Mouse (Mus musculus): ENCODE measurements around the gene Stk38l. TPM values are rescaled to one million over a fixed set of nuclear protein-coding genes. Genes with fewer than 3 reads are reported as not detected.
"Not testable (repeated sequence)": the region's sequence is repeated elsewhere in the genome, so short reads cannot be mapped to it uniquely, and the experiment has no call there.

Stk38l gene
- polyA plus RNA-seq, 1 experiment: 7.4 TPM

DNA sequence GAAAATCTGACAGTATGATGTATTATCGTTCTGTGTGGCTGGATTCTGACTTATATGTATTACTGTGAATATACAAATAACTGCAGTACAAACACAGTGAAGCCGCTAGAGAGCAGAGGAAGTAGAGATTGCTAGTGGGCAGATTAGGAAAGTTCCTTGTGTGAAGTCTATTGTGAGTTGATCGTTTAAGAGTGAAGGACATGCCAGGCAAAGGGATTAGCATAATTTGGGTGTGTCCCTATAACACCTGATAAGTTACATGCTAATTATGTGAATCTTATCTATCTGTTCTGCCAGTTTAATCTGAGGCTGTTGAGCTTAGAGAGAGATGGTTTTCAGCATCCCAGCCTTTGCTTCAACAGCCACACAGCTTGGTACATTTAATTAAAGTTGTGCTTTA, 7.4 kb downstream of the Stk38l start:
- no peak overlapping the region for H3K4me3 ChIP-seq (ENCODE audit: insufficient read depth, low read length)
- no peak overlapping the region for H3K27ac ChIP-seq (ENCODE audit: insufficient read depth, low read depth, low read length)
- TF ChIP-seq CTCF (IDR thresholded peaks at IDR 0.05; ENCODE audit: low read depth, low read length): no peak
- no peak for TF ChIP-seq POLR2A (IDR thresholded peaks at IDR 0.05; ENCODE audit: borderline replicate concordance, low read depth, low read length)
- peaks cover 42% of the 10 kb centered on the region for H3K4me1 ChIP-seq (ENCODE audit: control insufficient read depth, insufficient read depth, low read length)

DNA sequence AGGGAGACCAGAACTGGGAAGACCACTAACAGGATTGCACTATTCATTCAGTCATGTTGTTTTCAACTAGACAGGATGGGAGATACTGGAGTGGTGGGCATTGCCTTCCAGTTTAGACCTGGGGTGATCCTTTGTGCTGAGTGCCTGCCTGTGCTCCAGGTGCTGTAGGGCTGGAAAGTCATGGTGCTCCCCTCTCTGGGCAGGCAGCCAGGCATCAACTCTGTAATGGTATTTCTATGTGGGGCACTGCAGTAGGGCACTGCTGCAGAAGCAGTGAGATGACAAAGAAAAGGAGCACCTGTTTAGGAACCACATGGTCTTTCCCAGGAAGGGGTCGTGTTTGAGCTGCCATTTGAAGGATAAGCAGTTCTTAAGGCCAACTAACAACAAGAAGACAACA, 7.9 kb downstream of the Stk38l start:
- no peak for TF ChIP-seq POLR2A (IDR thresholded peaks at IDR 0.05; ENCODE audit: borderline replicate concordance, low read depth, low read length)
- no peak for TF ChIP-seq CTCF (IDR thresholded peaks at IDR 0.05; ENCODE audit: low read depth, low read length)
- Histone ChIP-seq H3K4me1 (ENCODE audit: control insufficient read depth, insufficient read depth, low read length) (peaks cover 40% of the 10 kb centered on the region), H3K27ac (ENCODE audit: insufficient read depth, low read depth, low read length) (no peak overlapping the region)

DNA sequence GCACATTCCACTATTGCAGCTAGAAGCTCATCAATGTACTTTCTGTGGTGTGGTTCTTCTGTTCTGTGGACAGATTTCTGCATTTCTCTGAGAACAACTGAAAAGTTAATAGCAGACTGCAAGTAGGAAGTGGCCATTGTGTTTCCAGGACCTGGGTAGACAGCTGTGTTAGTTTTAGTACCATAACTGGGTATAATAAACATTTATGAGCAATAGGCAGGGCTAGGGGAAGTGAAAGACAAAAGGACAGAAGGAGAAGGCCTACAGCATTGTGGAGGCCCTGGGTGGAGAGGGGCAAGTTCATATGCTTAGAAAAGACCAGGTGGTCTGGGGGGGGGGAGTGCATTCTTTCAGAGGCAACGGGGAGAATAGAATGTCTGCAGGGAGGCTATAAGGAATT, 8.8 kb downstream of the Stk38l start:
- Histone ChIP-seq H3K4me1 (ENCODE audit: control insufficient read depth, insufficient read depth, low read length) (peaks cover 42% of the 10 kb centered on the region), H3K27ac (ENCODE audit: insufficient read depth, low read depth, low read length) (peak overlapping the region; percentile 5; the same call in 1 of the 2 replicates), H3K4me3 (ENCODE audit: insufficient read depth, low read length) (no peak overlapping the region)
- TF ChIP-seq CTCF (IDR thresholded peaks at IDR 0.05; ENCODE audit: low read depth, low read length) (no peak), POLR2A (IDR thresholded peaks at IDR 0.05; ENCODE audit: borderline replicate concordance, low read depth, low read length) (no peak)

More for the DNA sequence above, 7.9 kb downstream of the Stk38l start:
- H3K4me3 ChIP-seq (ENCODE audit: insufficient read depth, low read length): no peak overlapping the region

DNA sequence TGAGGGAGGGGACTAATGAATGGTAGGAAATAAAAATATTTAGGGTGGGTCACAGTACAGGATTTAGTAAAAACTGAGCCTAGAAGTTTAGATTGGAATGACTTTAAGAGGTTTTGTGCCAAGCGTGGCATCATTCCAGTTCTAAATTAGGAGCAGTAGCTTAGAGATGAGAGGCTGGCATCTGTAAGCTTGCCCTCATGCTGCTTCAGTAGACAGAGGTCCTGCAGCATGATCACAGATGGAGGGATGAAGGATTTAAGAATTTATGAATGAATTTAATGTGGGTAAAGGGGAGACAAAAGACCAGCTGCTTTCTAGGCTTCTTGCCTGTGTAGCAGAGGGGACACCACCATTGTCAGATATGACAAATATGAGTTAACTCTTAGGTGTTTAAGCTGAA, 14.1 kb downstream of the Stk38l start:
- no peak overlapping the region for H3K27ac ChIP-seq (ENCODE audit: insufficient read depth, low read depth, low read length)
- no peak overlapping the region for H3K4me3 ChIP-seq (ENCODE audit: insufficient read depth, low read length)
- TF ChIP-seq CTCF (IDR thresholded peaks at IDR 0.05; ENCODE audit: low read depth, low read length): no peak
- TF ChIP-seq POLR2A (IDR thresholded peaks at IDR 0.05; ENCODE audit: borderline replicate concordance, low read depth, low read length): no peak
- peaks cover 27% of the 10 kb centered on the region for H3K4me1 ChIP-seq (ENCODE audit: control insufficient read depth, insufficient read depth, low read length)

DNA sequence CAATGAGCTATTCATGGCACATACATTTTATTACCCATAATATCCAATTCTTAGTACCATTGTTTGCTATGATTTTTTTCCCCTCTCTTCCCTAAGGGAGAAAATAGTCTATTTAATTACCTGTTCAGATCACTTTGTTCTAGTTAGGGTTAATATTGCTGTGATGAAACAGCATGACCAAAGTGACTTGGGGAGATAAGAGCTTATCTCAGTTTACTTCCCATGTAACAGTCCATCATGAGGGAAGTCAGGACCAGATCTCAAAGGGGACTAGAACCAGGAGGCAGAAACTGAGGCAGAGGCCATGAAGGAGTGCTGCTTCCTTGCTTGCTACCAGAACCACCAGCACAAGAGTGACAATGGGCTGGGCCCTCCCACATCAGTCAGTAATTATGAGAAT, 15.9 kb downstream of the Stk38l start:
- no peak for TF ChIP-seq POLR2A (IDR thresholded peaks at IDR 0.05; ENCODE audit: borderline replicate concordance, low read depth, low read length)
- TF ChIP-seq CTCF (IDR thresholded peaks at IDR 0.05; ENCODE audit: low read depth, low read length): no peak
- peaks cover 29% of the 10 kb centered on the region for H3K4me1 ChIP-seq (ENCODE audit: control insufficient read depth, insufficient read depth, low read length)
- H3K4me3 ChIP-seq (ENCODE audit: insufficient read depth, low read length): no peak overlapping the region
- no peak overlapping the region for H3K27ac ChIP-seq (ENCODE audit: insufficient read depth, low read depth, low read length)

DNA sequence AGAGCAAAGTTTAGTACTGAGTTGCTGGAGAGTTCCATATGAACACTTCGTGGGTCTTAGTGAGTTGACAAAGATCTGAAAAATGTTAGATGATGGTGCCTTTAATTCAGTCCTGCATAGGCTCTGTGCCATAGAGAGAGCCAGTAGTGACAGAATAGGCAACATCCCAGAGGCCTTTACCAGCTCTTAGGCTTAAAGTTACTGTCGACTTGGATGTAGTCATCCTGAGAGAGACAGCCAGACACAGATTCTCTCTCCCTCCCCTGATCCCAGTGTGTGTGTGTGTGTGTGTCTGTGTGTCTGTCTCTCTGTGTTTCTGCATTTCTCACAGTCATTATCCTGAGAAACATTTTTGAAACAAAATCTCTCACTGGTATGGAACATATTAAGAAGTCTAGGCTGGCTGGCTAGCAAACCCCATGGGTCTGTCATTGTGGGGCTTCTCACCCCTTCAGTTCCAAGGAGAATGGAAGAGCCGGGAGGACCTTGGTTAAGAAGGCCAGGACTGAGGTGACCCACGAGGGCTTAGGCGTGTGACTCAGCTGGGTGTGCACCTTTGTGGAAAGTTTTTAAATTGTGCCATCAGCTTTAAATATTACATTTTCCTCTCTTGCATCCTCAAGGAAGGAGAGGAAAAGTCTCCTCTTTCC, 17.3 kb downstream of the Stk38l start:
- no peak for TF ChIP-seq CTCF (IDR thresholded peaks at IDR 0.05; ENCODE audit: low read depth, low read length)
- no peak overlapping the region for H3K4me3 ChIP-seq (ENCODE audit: insufficient read depth, low read length)
- H3K4me1 ChIP-seq (ENCODE audit: control insufficient read depth, insufficient read depth, low read length): peaks cover 38% of the 10 kb centered on the region
- H3K27ac ChIP-seq (ENCODE audit: insufficient read depth, low read depth, low read length): no peak overlapping the region

DNA sequence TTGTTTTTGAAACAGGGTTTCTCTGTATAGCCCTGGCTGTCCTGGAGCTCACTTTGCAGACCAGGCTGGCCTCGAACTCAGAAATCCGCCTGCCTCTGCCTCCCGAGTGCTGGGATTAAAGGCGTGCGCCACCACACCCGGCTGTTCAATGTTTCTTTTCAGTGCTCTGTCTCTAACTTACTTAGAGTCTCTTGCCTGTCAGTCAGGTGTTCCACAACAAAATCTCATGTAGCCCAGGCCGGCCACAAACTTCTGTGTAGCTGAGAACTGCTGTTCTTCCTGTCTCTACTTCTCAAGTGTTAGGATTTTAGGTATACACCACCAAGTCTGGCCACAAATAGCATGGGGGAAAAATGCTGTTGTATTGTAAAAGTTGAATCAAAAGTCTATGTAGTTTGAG, 19.5 kb downstream of the Stk38l start:
- not testable (repeated sequence) for H3K4me3 ChIP-seq (ENCODE audit: insufficient read depth, low read length)
- H3K4me1 ChIP-seq (ENCODE audit: control insufficient read depth, insufficient read depth, low read length): peaks cover 47% of the 10 kb centered on the region

DNA sequence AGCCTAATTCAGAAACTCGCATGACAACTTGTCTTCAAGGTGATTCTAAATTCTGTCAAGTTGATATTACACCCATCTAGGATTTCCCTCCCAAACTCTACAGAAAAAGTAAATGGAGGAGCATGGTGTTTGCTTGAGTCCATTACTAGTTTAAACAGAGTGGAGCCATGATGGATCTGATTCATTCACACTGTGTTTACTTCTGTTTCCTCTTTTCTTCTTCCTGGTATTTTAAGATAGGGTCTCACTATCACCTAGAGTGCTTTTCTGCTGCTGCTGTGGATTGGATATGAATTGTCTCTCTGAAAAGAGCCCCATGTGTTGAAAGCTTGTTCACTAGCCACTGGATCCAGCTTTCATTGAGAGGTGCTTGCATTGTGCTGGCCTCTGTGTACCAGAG, 20.4 kb downstream of the Stk38l start:
- TF ChIP-seq POLR2A (IDR thresholded peaks at IDR 0.05; ENCODE audit: borderline replicate concordance, low read depth, low read length) (no peak), CTCF (IDR thresholded peaks at IDR 0.05; ENCODE audit: low read depth, low read length) (no peak)
- H3K4me1 ChIP-seq (ENCODE audit: control insufficient read depth, insufficient read depth, low read length): peaks cover 50% of the 10 kb centered on the region
- no peak overlapping the region for H3K4me3 ChIP-seq (ENCODE audit: insufficient read depth, low read length)
- no peak overlapping the region; the same call in 1 of the 2 replicates for H3K27ac ChIP-seq (ENCODE audit: insufficient read depth, low read depth, low read length)

More for the DNA sequence above, 19.5 kb downstream of the Stk38l start:
- H3K27ac ChIP-seq (ENCODE audit: insufficient read depth, low read depth, low read length): not testable (repeated sequence)

DNA sequence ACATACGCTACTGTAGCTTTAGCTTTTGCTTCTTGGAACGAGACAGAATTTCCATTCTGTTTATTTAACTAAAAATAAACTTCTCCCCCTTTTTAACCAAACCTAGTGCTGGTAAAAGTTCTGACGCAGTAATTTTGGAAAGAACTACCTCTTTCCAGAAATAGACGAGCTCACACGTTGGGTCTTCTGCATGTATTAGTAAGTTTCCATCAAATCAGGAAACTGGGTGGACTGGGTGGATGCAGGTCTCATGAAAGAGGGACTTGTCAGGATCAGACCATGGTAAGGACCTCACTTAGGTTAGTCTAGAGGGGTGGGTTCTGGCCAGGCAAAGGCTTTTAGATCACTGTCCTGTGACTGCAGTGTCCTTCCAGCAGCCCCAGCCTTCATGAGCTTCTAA, 21.8 kb downstream of the Stk38l start:
- peak overlapping the region; percentile 62 for H3K27ac ChIP-seq (ENCODE audit: insufficient read depth, low read depth, low read length)
- H3K4me1 ChIP-seq (ENCODE audit: control insufficient read depth, insufficient read depth, low read length): peaks cover 59% of the 10 kb centered on the region
- no peak for TF ChIP-seq CTCF (IDR thresholded peaks at IDR 0.05; ENCODE audit: low read depth, low read length)
- no peak for TF ChIP-seq POLR2A (IDR thresholded peaks at IDR 0.05; ENCODE audit: borderline replicate concordance, low read depth, low read length)
- no peak overlapping the region for H3K4me3 ChIP-seq (ENCODE audit: insufficient read depth, low read length)

DNA sequence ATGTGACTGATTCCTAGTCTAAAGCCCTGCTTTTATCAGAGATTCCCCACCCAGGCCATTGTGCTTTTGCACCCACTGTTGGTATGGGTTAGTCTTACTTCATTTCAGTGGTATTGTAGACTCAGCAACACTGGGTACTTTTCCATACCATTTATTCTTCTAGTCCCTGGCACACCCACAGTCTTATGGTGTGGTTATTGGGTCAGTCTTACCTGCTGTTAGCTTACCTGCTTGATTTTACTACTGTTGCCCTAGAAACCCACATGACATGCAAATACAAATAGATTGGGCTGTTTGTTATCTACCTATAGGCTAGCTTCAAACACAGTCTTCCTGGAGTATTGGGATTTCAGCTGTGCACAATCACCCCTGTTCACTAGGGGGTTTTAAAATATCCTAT, 22.3 kb downstream of the Stk38l start:
- Histone ChIP-seq H3K4me1 (ENCODE audit: control insufficient read depth, insufficient read depth, low read length) (peaks cover 60% of the 10 kb centered on the region), H3K27ac (ENCODE audit: insufficient read depth, low read depth, low read length) (peak overlapping the region; percentile 62), H3K4me3 (ENCODE audit: insufficient read depth, low read length) (no peak overlapping the region)
- TF ChIP-seq POLR2A (IDR thresholded peaks at IDR 0.05; ENCODE audit: borderline replicate concordance, low read depth, low read length) (no peak), CTCF (IDR thresholded peaks at IDR 0.05; ENCODE audit: low read depth, low read length) (no peak)

DNA sequence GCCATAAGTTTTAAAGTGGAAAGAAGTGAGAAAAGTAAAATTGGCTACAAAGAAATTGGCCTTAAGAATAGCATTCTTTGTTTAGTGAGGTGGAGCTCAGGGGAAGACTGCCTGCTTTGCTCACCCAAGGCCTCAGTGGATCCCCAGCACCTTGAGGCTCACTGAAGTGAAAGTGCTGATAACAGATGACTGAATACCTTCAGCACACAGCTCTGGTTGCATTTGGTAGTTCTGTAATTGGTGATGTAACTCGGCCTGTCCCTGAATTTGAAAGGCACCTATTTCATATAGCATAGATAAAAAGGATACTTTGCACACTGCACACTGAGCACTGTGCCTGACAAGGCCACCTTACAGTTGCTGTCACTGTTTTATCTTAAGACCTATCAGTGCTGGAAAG, 23.5 kb downstream of the Stk38l start:
- H3K4me3 ChIP-seq (ENCODE audit: insufficient read depth, low read length): no peak overlapping the region
- H3K4me1 ChIP-seq (ENCODE audit: control insufficient read depth, insufficient read depth, low read length): peaks cover 63% of the 10 kb centered on the region
- no peak overlapping the region for H3K27ac ChIP-seq (ENCODE audit: insufficient read depth, low read depth, low read length)
- TF ChIP-seq CTCF (IDR thresholded peaks at IDR 0.05; ENCODE audit: low read depth, low read length): no peak
- no peak for TF ChIP-seq POLR2A (IDR thresholded peaks at IDR 0.05; ENCODE audit: borderline replicate concordance, low read depth, low read length)

Measured in bone marrow macrophage, adult 2 months (primary cell).